Mouse (Mus musculus): ENCODE results near the gene Gm43720. TPM values are rescaled to one million over a fixed set of nuclear protein-coding genes. Genes with fewer than 3 reads are reported as not detected.
A peak's percentile ranks its signal among the peaks of the same experiment; 100 is the strongest.

Gm43720 gene
- 0.02 and 0.08 TPM in 2 replicates for polyA plus RNA-seq (2012; rRNA removed)

DNA sequence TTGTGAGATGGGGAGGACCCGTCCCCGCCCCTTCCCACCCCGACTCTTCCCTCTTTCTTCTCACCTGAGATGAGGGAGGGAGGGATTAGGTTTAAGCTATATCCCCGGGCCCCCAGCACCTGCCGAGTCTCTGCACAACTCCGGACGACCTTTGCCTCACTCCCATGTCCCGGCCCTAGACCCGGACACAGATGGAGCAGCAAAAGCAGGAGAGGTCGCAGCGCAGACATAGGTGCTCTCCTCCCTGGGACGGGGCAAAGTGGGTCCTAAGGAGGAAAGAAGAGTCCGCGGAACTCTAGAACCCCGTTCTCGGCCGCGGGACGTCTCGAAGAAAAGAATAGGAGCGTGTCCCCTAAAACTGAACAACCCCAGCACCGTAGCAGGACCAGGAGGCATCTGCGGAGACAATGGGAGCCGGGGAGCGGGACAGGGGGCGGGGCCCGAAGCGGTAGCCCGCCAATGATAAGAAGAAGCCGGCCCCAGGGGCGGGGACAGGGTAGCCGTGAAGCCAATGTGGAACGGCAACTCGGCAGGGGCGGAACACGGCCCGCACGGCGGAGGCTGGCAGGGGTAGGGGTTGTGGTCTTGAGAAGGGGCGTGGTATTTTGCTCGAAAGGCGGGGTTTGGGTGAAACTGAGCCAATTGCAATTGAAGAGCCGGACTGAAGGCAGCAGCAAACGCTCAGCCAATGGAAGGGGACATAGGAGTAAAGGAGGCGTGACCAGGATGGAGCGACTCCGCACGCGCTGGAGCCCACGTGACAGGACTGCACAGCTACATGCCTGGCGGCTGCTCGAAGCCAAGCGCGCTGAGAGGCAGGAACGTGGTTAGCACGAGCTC is at the start of gene Gm43720, which contains the start of the genes Gpc2 and Stag3:
Gene Gm43720, minus strand, starts transcription at position 374 of the 840 bp plus-strand sequence.
Gene Gpc2, minus strand, starts transcription at position 421 of the 840 bp plus-strand sequence.
Gene Stag3, plus strand, starts transcription at position 656 of the 840 bp plus-strand sequence.
- H3K27ac ChIP-seq (ENCODE audit: insufficient read depth, low read length): no peak within 1 kb of the TSS
- TF ChIP-seq POLR2A (IDR thresholded peaks at IDR 0.05; ENCODE audit: extremely low read depth, insufficient read depth, low read length): no peak
- no peak for TF ChIP-seq CTCF (IDR thresholded peaks at IDR 0.05; ENCODE audit: extremely low read depth, insufficient read depth, low read length)
- H3K4me1 ChIP-seq (ENCODE audit: control insufficient read depth, insufficient read depth, low read length): no peaks in the 10 kb centered on the region
- H3K4me3 ChIP-seq (ENCODE audit: insufficient read depth, low read length): peak within 1 kb of the TSS; percentile 16

DNA sequence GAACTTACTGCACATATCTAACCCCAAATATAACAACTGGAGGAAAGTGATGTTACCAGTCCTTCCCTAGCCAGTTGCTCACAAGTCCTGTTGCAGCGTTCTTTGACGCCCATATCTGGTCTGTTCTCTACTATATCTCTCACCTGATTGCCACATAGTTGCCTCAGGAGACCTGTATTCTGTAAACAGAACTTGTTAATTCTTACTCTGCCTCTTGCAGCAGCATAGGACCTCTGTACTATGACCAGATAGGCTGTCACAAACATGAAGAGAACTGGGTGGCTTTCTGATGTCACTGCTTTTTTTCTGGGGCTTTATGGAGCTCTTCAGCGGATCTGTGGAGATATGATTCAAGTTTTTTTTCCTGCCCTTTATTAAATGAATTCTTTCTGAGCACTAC is 33.0 kb upstream of the Gm43720 start:
- TF ChIP-seq POLR2A (IDR thresholded peaks at IDR 0.05; ENCODE audit: extremely low read depth, insufficient read depth, low read length) (no peak), CTCF (IDR thresholded peaks at IDR 0.05; ENCODE audit: extremely low read depth, insufficient read depth, low read length) (no peak)
- H3K27ac ChIP-seq (ENCODE audit: insufficient read depth, low read length): no peak overlapping the region
- H3K4me1 ChIP-seq (ENCODE audit: control insufficient read depth, insufficient read depth, low read length): no peaks in the 10 kb centered on the region
- no peak overlapping the region for H3K4me3 ChIP-seq (ENCODE audit: insufficient read depth, low read length)

DNA sequence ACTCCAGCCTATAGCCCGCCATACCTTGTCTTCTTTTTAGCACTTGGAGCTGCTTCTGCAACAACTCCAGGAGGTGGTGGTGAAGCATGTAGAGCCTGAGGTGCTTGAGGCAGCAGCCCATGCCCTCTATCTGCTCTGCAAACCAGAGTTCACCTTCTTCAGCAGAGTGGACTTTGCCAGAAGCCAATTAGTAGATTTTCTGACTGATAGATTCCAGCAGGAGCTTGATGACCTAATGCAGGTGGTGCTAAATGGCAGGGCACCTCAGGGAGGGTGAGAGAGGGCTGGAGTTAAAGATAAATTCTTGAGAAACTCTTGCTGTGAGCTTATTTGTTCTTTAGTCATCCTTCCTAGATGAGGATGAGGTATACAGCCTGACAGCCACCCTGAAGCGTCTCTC is 19.9 kb upstream of the Gm43720 start:
- H3K27ac ChIP-seq (ENCODE audit: insufficient read depth, low read length): no peak overlapping the region
- H3K4me3 ChIP-seq (ENCODE audit: insufficient read depth, low read length): no peak overlapping the region
- no peaks in the 10 kb centered on the region for H3K4me1 ChIP-seq (ENCODE audit: control insufficient read depth, insufficient read depth, low read length)
- no peak for TF ChIP-seq POLR2A (IDR thresholded peaks at IDR 0.05; ENCODE audit: extremely low read depth, insufficient read depth, low read length)
- no peak for TF ChIP-seq CTCF (IDR thresholded peaks at IDR 0.05; ENCODE audit: extremely low read depth, insufficient read depth, low read length)

DNA sequence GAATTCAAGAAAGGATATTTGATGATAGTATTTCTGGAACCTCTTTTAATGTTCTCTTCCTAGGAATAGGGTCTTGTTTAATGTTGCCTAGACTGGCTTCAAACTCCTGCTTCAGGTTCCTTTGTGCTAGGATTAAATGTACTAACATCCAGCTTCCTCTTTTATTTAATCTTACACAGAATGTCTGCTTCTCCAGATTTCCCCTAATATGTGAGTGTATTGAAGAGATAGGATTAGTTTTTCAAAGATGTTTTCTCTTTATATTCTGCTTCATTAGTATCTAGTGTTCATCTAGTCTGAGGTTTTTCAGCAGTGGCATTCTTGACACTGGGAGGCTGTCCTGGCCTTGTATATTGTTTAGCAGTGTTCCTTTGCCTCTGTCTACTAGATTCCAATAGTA is 14.4 kb upstream of the Gm43720 start:
- H3K27ac ChIP-seq (ENCODE audit: insufficient read depth, low read length): no peak overlapping the region
- no peak for TF ChIP-seq POLR2A (IDR thresholded peaks at IDR 0.05; ENCODE audit: extremely low read depth, insufficient read depth, low read length)
- TF ChIP-seq CTCF (IDR thresholded peaks at IDR 0.05; ENCODE audit: extremely low read depth, insufficient read depth, low read length): no peak
- H3K4me3 ChIP-seq (ENCODE audit: insufficient read depth, low read length): no peak overlapping the region
- H3K4me1 ChIP-seq (ENCODE audit: control insufficient read depth, insufficient read depth, low read length): no peaks in the 10 kb centered on the region

DNA sequence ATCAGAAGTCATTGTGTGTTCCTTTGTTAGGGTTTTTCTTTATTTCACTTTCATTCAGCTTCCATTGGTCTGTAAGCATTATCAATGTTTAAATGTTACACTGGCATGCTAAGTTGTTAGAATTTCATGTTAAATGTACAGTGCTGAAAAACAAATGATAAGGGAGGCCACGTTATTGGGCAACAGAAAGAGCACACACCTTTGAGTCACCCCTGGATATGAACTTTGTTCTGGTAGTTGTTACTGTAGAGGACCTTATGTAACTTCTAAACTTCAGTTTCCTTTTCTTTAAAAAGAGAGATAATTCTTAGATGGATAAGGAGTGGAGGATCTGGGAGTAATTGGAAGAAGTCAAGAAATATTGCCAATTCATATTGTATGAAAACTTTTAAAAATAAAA is 11.9 kb upstream of the Gm43720 start:
- TF ChIP-seq CTCF (IDR thresholded peaks at IDR 0.05; ENCODE audit: extremely low read depth, insufficient read depth, low read length) (no peak), POLR2A (IDR thresholded peaks at IDR 0.05; ENCODE audit: extremely low read depth, insufficient read depth, low read length) (no peak)
- H3K4me3 ChIP-seq (ENCODE audit: insufficient read depth, low read length): no peak overlapping the region
- H3K4me1 ChIP-seq (ENCODE audit: control insufficient read depth, insufficient read depth, low read length): no peaks in the 10 kb centered on the region
- H3K27ac ChIP-seq (ENCODE audit: insufficient read depth, low read length): no peak overlapping the region

DNA sequence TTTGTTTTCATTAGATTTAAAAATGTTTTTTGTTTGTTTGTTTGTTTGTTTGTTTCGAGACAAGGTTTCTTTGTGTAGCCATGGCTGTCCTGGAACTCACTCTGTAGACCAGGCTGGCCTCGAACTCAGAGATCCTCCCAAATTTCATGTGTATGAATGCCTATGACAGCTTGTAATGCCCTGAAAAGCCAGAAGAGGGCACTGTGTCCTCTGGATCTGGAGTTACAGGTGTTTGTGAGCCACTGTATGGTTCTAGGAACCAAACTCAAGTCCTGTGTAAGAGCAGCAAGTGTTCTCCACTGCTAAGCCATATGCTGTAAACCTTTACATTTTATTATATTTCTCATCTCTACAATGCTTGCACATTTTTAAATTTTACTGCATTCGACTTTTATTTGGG is 8.1 kb upstream of the Gm43720 start:
- H3K27ac ChIP-seq (ENCODE audit: insufficient read depth, low read length): no peak overlapping the region
- no peak overlapping the region for H3K4me3 ChIP-seq (ENCODE audit: insufficient read depth, low read length)
- TF ChIP-seq CTCF (IDR thresholded peaks at IDR 0.05; ENCODE audit: extremely low read depth, insufficient read depth, low read length): no peak
- TF ChIP-seq POLR2A (IDR thresholded peaks at IDR 0.05; ENCODE audit: extremely low read depth, insufficient read depth, low read length): no peak
- H3K4me1 ChIP-seq (ENCODE audit: control insufficient read depth, insufficient read depth, low read length): no peaks in the 10 kb centered on the region

DNA sequence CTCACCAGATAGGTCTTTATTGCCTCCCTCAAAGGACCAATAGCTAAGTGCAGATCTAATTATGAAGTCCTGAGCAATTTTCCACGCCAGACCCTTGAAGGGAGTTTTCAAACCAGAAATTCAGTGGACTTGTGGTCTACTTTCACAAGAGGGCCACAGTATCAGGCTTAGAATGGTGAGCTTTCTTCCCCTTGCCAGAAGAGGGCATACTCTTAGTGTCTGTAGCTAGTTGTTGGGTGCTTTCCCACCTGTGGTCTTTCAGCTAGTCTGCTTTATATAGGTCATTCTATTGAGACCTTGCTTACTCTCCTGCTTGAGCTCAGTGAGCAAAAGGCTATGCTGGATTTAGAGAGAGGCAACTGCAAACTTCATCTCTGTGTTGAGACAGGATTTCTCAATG is 3.8 kb upstream of the Gm43720 start:
- TF ChIP-seq POLR2A (IDR thresholded peaks at IDR 0.05; ENCODE audit: extremely low read depth, insufficient read depth, low read length) (no peak), CTCF (IDR thresholded peaks at IDR 0.05; ENCODE audit: extremely low read depth, insufficient read depth, low read length) (no peak)
- H3K27ac ChIP-seq (ENCODE audit: insufficient read depth, low read length): no peak overlapping the region
- H3K4me1 ChIP-seq (ENCODE audit: control insufficient read depth, insufficient read depth, low read length): no peaks in the 10 kb centered on the region
- H3K4me3 ChIP-seq (ENCODE audit: insufficient read depth, low read length): no peak overlapping the region

DNA sequence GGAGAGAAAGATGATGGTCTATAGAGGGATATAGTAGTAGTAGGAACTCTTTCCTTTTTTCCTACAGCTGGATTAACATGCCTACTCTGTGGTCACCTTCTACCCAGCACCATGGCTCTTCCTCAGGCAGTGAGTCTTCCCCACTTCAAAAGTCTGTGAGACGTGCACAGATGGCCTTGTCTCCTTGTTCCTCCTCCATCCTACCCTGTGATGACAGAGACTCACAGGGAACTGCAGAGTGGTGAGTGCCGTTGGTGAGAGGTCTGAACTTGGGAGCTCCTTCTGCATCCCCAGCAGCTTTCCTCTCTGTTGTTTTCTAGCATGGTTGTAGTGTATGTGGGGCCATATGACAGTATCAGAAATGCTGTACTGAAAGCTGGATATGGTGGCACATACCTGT is 2.0 kb upstream of the Gm43720 start:
- Histone ChIP-seq H3K4me3 (ENCODE audit: insufficient read depth, low read length) (no peak overlapping the region), H3K27ac (ENCODE audit: insufficient read depth, low read length) (no peak overlapping the region), H3K4me1 (ENCODE audit: control insufficient read depth, insufficient read depth, low read length) (no peaks in the 10 kb centered on the region)
- no peak for TF ChIP-seq POLR2A (IDR thresholded peaks at IDR 0.05; ENCODE audit: extremely low read depth, insufficient read depth, low read length)
- TF ChIP-seq CTCF (IDR thresholded peaks at IDR 0.05; ENCODE audit: extremely low read depth, insufficient read depth, low read length): no peak

DNA sequence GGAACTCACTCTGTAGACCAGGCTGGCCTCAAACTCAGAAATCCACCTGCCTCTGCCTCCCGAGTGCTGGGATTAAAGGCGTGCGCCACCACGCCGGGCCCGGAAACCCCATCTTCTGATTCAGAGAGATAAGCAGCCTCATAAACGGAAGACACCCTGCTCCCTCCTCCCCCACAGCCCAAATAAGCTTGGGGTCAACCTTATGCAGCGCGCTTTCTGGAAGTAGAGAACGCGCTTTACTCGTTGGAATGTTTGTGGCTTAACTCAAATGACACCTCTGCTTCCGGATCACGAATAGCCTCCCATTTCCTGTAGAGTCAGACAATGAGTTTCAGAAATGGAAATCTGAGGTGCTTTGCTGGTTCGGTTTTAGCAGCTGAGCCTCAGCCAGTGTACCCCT is 1.1 kb upstream of the Gm43720 start:
- no peak overlapping the region for H3K27ac ChIP-seq (ENCODE audit: insufficient read depth, low read length)
- TF ChIP-seq POLR2A (IDR thresholded peaks at IDR 0.05; ENCODE audit: extremely low read depth, insufficient read depth, low read length) (no peak), CTCF (IDR thresholded peaks at IDR 0.05; ENCODE audit: extremely low read depth, insufficient read depth, low read length) (no peak)
- no peak overlapping the region for H3K4me3 ChIP-seq (ENCODE audit: insufficient read depth, low read length)
- H3K4me1 ChIP-seq (ENCODE audit: control insufficient read depth, insufficient read depth, low read length): no peaks in the 10 kb centered on the region

DNA sequence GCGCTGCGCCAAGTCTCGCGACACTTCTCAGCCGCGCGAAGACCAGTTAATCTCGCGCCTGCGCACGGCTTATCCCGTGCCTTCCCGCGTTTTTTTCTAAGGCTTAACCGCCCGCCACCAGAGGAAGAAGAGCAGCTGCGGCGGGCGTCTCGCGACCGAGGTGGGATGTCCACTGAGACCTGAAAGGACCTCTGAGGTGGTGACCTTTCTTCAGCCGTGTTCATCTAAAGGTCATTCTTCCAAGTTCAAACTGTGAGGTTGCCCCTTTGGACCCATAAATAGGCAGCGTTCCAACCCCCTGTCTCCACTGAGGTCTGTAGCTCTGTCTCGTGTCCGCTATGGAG is 639 bp upstream of the Gm43720 start:
- no peak overlapping the region for H3K27ac ChIP-seq (ENCODE audit: insufficient read depth, low read length)
- TF ChIP-seq POLR2A (IDR thresholded peaks at IDR 0.05; ENCODE audit: extremely low read depth, insufficient read depth, low read length): no peak
- no peak for TF ChIP-seq CTCF (IDR thresholded peaks at IDR 0.05; ENCODE audit: extremely low read depth, insufficient read depth, low read length)
- H3K4me1 ChIP-seq (ENCODE audit: control insufficient read depth, insufficient read depth, low read length): no peaks in the 10 kb centered on the region
- H3K4me3 ChIP-seq (ENCODE audit: insufficient read depth, low read length): peak overlapping the region; percentile 16

All from cortical plate, adult 2 months (tissue).